Mouse (Mus musculus): Measurements from ENCODE around the gene Mrps27.
A peak's percentile ranks its signal among the peaks of the same experiment; 100 is the strongest.

DNA sequence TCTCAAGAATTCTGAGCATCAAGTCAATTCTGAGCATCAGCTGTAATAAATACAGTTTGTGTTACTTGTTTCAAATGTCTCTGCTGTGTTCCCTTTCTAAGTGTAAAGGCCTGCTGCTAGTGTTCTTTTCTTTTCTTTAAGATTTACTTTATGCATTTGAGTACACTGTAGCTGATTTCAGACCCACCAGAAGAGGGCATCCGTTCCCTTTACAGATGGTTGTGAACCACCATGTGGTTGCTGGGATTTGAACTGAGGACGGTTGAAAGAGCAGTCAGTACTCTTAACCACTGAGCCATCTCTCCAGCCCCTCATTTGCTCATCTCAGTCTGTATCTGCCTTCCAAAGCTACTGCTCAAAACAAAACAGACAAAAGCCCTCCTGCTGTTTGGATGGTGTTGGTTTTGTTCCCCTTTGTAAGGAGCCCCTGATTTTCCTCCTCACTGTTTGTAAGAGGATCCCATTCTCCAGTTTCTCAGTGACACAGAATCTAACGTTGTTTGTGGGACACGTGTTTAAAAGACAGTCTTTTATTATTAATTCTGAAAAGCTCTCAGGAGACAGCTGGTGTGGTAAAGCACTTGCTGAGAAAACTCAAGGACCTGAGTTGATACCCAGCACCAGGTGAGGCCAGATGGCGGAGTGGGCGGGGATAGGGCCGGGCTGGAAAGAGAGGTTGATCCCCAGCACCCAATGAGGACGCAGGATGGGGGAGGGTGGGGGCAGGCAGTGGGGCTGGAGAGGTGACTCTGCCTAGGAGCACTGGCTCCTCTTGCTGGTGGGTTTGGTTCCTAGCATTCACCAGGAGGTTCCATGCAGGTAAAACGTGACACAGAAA, 12.1 kb downstream of the Mrps27 start:
- TF ChIP-seq NELFE (IDR thresholded peaks at IDR 0.05; ENCODE audit: low read depth, low read length) (no peak), CHD1 (IDR thresholded peaks at IDR 0.05; ENCODE audit: low read depth, low read length) (no peak), POLR2A (IDR thresholded peaks at IDR 0.05; ENCODE audit: low read depth, low read length) (no peak), HCFC1 (IDR thresholded peaks at IDR 0.05; ENCODE audit: low read depth, low read length) (no peak), MAX (IDR thresholded peaks at IDR 0.05; ENCODE audit: low read length) (no peak), ELF1 (IDR thresholded peaks at IDR 0.05; ENCODE audit: low read depth, low read length) (no peak), EP300 (IDR thresholded peaks at IDR 0.05; ENCODE audit: low read length) (no peak), CTCF (conservative IDR thresholded peaks at IDR 0.05 in 1 of 2, IDR thresholded peaks at IDR 0.05 in 1 of 2; ENCODE audit: low read depth in 2 of 2, low read length in 2 of 2) (peak in 1 of 2 experiments; percentile 37; a peak in 2 of 4 replicates), ZMIZ1 (IDR thresholded peaks at IDR 0.05; ENCODE audit: low read depth, low read length) (no peak), GABPA (IDR thresholded peaks at IDR 0.05; ENCODE audit: insufficient replicate concordance, low read depth, low read length) (no peak)
